Mouse (Mus musculus) forebrain, postnatal 0 days (tissue): ENCODE measurements around the gene Myh10. TPM values are rescaled to one million over a fixed set of nuclear protein-coding genes. Genes with fewer than 3 reads are reported as not detected.

ENCODE experiments used
- ATAC-seq: fragments of 200-750 bp; cut with Nextera tagmentation; 2 replicates; pipeline ENCODE4 v1.8.0; 2017; ENCODE audit warnings: mild to moderate bottlenecking, moderate library complexity
- DNase-seq: peaks from one replicate; pipeline ENCODE4 v3.0.0-alpha.2; 2015
- H3K27ac ChIP-seq: fragments of 300-500 bp; sonication (generic); 2 replicates; pipeline ENCODE4 v1.5.1; 2014; ENCODE audit warnings: low read depth, mild to moderate bottlenecking, antibody characterized with exemption, low read length, moderate library complexity, mixed read lengths
- H3K27me3 ChIP-seq: fragments of 300-500 bp; sonication (generic); 2 replicates; pipeline ENCODE4 v1.6.1; 2014; ENCODE audit warnings: mild to moderate bottlenecking, low read length, mixed read lengths; ENCODE audit not compliant: insufficient read depth
- H3K36me3 ChIP-seq: fragments of 300-500 bp; sonication (generic); 2 replicates; pipeline ENCODE4 v1.6.1; 2014; ENCODE audit warnings: mild to moderate bottlenecking, moderate library complexity; ENCODE audit not compliant: insufficient read depth
- H3K4me1 ChIP-seq: fragments of 300-500 bp; sonication (generic); 2 replicates; pipeline ENCODE4 v1.6.1; 2014; ENCODE audit warnings: antibody characterized with exemption; ENCODE audit not compliant: insufficient read depth
- H3K4me2 ChIP-seq: fragments of 300-500 bp; sonication (generic); 2 replicates; pipeline ENCODE4 v1.6.1; 2014; ENCODE audit warnings: low read depth, mild to moderate bottlenecking, moderate library complexity
- H3K4me3 ChIP-seq: fragments of 300-500 bp; sonication (generic); 2 replicates; pipeline ENCODE4 v1.5.1; 2014; ENCODE audit warnings: low read depth, low read length, mixed read lengths
- H3K9ac ChIP-seq: fragments of 300-500 bp; sonication (generic); 2 replicates; pipeline ENCODE4 v1.6.1; 2014; ENCODE audit warnings: mild to moderate bottlenecking
- H3K9me3 ChIP-seq: fragments of 300-500 bp; sonication (generic); 2 replicates; pipeline ENCODE4 v1.6.1; 2016; ENCODE audit warnings: low read length
- CTCF ChIP-seq: sonication (generic); IDR thresholded peaks from 2 replicates; pipeline ENCODE4 v1.5.1; 2016; ENCODE audit warnings: antibody characterized with exemption, control low read depth, low read depth
- WGBS: fragments of 180-500 bp; shearing (Covaris S2); extraction: QIAGEN DNeasy Blood & Tissue Kit; methylation state at CpG from one replicate; pipeline ENCODE4 v1.1.7; 2014; 5-methylcytosine and 5-hydroxymethylcytosine counted together
- polyA plus RNA-seq: library from polyadenylated mRNA; unstranded; fragments of >200 nt; fragmentation: Nextera tagmentation; extraction: Ambion mirVana; gene quantifications from 2 replicates; pipeline ENCODE4 v1.2.1, GENCODE M21; 2015
- total RNA-seq: library from RNA; depleted of rRNA; stranded (reverse); fragments of >200 nt; gene quantifications from 2 replicates; pipeline ENCODE4 v1.2.3, GENCODE M21; 2014

Myh10 gene
- total and polyA plus RNA-seq, 2 experiments from 2014 or later = 68.0 to 183 TPM

DNA sequence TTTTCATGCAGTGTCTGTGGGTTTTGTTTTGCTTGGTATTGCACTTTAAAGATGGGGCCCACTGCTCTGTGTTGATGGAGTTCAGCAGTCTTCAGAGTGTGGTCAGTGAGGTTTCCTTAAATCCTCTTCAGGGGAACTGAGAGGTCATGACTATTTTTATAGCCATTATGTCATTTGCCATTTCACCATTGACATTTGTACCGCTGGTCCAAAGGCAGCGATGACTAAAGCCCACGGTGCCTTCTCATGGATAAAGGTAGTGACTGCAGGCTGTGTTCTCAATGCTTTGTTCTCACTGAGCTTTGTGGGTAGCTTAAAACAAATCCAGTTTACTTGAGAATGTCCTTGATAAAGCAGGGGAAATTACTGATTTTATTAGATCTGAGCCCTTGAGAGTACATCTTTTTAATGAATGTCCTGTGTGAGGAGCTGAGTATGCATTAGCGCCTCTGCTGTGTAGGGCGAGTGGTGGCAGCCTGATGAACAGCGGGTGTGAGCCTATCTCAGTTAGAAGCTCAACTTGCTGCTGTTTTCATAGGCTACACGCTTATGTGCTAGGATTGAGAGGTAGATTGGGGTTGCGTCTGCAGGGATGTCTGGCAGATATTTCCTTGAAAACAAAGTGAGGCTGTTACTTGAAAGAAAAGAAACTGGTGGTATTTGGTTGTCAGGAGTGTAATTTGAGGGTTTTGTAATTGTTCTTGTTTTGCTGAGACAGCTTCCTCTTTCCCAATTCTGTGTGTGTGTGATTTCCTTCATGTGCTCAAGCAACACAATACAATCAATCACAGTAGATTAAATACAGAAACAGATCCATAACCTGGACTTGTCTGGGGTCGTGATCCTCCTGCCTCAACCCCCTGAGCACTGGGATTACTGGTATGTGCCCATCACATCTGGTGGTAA, 15.4 kb downstream of the Myh10 start:
- H3K9me3 ChIP-seq = no peaks in the 10 kb centered on the region
- peaks cover 12% of the 10 kb centered on the region for H3K36me3 ChIP-seq
- TF ChIP-seq CTCF = no peak
- no peaks in the 10 kb centered on the region for H3K4me1 ChIP-seq
- H3K27me3 ChIP-seq = no peaks in the 10 kb centered on the region
- H3K4me2 ChIP-seq = no peak overlapping the region
- no peak overlapping the region for H3K9ac ChIP-seq
- DNase-seq = no peak
- H3K27ac ChIP-seq = no peak overlapping the region
- ATAC-seq = no peak
- WGBS = 59% methylated on average over 9 of the region's 9 CpGs
- no peak overlapping the region for H3K4me3 ChIP-seq

DNA sequence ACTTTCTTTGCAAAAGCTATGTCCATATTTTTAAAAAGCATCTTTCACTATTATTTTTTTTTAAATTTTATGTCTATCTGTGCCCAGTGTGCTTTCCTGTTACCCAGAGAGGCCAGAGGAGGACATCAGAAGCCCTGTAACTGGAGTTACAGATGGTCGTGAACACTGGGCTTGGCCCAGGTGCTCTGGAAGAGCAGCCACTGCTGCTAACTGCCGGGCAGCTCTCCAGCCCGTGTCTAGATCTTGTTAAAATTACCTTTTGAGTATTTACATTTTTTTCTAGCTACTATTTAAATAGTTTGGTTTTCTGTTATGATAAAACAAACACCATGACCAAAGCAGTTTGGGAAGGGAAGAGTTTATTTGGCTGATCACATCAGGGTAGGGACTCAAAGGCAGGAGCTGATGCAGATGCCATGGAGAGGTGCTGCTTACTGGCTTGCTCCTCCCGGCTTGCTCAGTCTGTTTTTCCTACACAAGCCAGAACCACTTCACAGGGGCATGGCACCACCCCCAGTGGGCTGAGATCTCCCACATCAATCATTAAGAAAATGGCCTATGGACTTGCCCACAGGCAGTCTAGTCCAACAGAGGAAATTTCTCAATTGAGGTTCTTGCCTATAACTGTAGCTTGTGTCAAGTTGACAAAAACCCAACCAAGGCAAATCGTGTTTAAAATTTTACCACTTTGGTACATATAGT, 16.7 kb downstream of the Myh10 start:
- H3K4me2 ChIP-seq = no peak overlapping the region
- 80% methylated on average over 5 of the region's 5 CpGs for WGBS
- DNase-seq (no peak), ATAC-seq (no peak)
- no peak for TF ChIP-seq CTCF
- no peaks in the 10 kb centered on the region for H3K9me3 ChIP-seq
- no peaks in the 10 kb centered on the region for H3K36me3 ChIP-seq
- H3K4me1 ChIP-seq = no peaks in the 10 kb centered on the region
- no peak overlapping the region for H3K27ac ChIP-seq
- H3K9ac ChIP-seq = no peak overlapping the region
- no peaks in the 10 kb centered on the region for H3K27me3 ChIP-seq
- no peak overlapping the region for H3K4me3 ChIP-seq

DNA sequence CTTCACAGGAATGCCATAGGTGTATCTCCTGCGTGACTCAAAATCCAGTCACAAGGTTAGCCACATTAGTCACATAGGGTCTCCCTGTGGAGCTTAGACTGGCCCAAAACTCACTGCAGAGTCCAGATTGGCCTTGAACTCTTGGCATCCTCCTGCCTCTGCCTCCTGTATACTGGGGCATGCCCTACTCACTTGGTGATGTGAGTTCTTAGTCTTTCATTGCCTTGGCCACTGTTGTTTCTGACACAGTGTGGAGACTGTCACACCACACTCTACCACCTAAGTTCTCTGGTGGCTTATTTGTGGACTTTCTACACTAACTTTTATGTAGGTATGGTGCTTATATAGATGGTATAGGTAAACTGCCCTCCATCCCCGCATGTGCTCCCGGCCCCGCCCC, 24.8 kb downstream of the Myh10 start:
- TF ChIP-seq CTCF = no peak
- Histone ChIP-seq H3K4me1 (no peaks in the 10 kb centered on the region), H3K27ac (no peak overlapping the region), H3K9ac (no peak overlapping the region), H3K9me3 (no peaks in the 10 kb centered on the region), H3K27me3 (no peaks in the 10 kb centered on the region), H3K4me2 (no peak overlapping the region), H3K4me3 (no peak overlapping the region), H3K36me3 (0 out of 2 replicates have a peak, but pooled peaks cover 4% of the 10 kb centered on the region)
- DNase-seq (no peak), ATAC-seq (no peak)
- WGBS = 92% methylated on average over 4 of the region's 4 CpGs

DNA sequence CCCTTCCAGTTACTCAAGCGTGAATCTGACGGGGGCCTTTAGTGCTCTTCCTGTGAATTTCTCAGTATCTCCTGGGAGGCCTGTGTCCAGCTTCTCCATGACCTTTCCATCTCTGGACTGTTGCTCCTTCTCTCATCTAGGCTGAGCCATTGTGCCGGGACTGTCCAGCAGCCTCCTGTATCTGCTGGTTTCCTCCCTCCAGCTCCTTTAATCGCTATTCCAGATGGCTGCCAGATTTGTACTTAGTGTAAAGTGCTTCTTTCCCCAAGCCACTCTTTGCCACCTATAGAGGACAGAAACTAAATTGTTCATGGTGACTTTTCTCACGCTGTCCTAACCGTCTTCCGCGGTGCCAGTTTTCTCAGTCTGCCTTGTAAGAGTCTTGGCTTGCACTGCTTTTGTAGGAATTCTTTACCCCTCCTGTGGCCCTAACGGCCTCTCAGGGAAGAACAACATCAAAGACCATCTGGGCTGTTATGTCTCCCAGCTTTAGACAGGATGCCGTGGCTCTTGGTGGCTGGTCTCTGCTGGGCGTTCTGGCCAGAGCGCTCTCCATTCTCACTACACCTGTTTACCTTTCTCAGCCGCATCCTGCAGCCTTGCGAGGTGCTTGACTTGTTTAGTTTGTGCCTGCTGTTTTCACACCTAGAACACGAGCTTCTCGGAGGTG, 25.9 kb downstream of the Myh10 start:
- H3K36me3 ChIP-seq = peaks cover 8% of the 10 kb centered on the region; the same call in 1 of the 2 replicates
- WGBS = 55% methylated on average over 16 of the region's 16 CpGs
- no peaks in the 10 kb centered on the region for H3K4me1 ChIP-seq
- H3K27me3 ChIP-seq = no peaks in the 10 kb centered on the region
- no peak overlapping the region for H3K4me2 ChIP-seq
- no peak overlapping the region for H3K9ac ChIP-seq
- H3K27ac ChIP-seq = no peak overlapping the region
- no peak for TF ChIP-seq CTCF
- DNase-seq (no peak), ATAC-seq (no peak)
- no peak overlapping the region for H3K4me3 ChIP-seq
- H3K9me3 ChIP-seq = no peaks in the 10 kb centered on the region

DNA sequence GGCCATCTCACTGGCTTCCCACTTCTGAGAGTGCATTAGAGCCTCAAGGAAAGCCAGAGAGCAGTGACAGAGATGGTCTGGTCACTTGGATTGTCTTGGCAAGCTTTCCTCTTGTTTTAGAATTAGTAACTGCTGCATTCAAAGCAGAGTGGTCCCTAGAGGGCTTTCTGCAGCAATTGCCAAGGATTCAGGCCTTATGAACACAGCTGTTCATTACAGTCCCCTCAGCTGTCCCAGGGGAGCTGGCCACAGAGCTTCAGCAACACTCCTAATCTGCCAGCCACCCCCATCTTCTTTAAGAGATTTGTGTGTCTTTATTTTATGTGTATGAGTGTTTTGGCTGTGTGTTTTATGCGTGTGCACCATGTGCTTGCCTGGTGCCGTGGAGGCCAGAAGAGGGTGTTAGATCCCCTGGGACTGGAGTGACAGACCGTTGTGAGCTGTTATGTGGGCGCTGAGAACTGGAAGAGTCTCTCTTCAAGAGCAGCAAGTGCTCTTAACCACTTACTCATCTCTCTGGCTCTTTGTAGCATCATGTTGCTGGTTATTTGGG, 27.8 kb downstream of the Myh10 start:
- H3K27me3 ChIP-seq = no peaks in the 10 kb centered on the region
- DNase-seq = no peak
- H3K36me3 ChIP-seq = peaks cover 5% of the 10 kb centered on the region; the same call in 1 of the 2 replicates
- no peak for ATAC-seq
- no peaks in the 10 kb centered on the region for H3K4me1 ChIP-seq
- H3K4me2 ChIP-seq = no peak overlapping the region
- no peaks in the 10 kb centered on the region for H3K9me3 ChIP-seq
- no peak overlapping the region for H3K27ac ChIP-seq
- WGBS = 79% methylated on average over 4 of the region's 4 CpGs
- no peak overlapping the region for H3K9ac ChIP-seq
- no peak for TF ChIP-seq CTCF
- no peak overlapping the region for H3K4me3 ChIP-seq

DNA sequence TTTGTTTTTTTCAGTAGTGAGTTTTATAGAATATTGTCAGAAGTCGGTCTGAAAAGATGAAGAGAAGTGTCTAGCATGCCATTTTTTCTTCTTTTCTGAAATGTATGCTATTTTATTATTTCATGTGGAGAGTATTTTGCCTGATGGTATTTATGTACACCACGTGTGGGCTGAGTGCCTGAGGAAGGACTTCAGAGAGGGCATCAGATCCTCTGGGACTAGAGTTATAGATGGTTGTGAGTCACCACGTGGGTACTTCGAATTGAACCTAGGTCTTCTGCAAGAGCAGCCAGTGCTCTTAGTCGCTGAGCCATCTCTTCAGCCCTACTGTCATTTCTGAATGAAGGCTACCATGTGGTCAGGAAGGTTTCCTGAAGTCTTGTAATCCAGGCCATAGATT, 28.4 kb downstream of the Myh10 start:
- Histone ChIP-seq H3K4me1 (no peaks in the 10 kb centered on the region), H3K9me3 (no peaks in the 10 kb centered on the region), H3K9ac (no peak overlapping the region), H3K4me2 (no peak overlapping the region), H3K36me3 (peaks cover 5% of the 10 kb centered on the region; the same call in 1 of the 2 replicates), H3K4me3 (no peak overlapping the region), H3K27ac (no peak overlapping the region), H3K27me3 (no peaks in the 10 kb centered on the region)
- 88% methylated on average over 5 of the region's 5 CpGs for WGBS
- DNase-seq = no peak
- ATAC-seq = no peak
- TF ChIP-seq CTCF = no peak
